Mouse (Mus musculus): Measurements from ENCODE around the gene Mucl3.

Mucl3 gene

GRCm38 (mm10) chr17:35635202-35635601 is 8.3 kb downstream of the Mucl3 start:
- DNase-seq: no peak

- peak; percentile 61 for DNase-seq
Observed at GRCm38 (mm10) chr17:35633992-35634391, 9.5 kb downstream of the Mucl3 start.

- DNase-seq: no peak
Observed at GRCm38 (mm10) chr17:35626537-35626936, 17.0 kb downstream of the Mucl3 start, which contains the start of gene Gm9573. Gm9573 (minus strand) TSS chr17:35626637.

- no peak for DNase-seq
Observed at GRCm38 (mm10) chr17:35617127-35617526, 26.4 kb downstream of the Mucl3 start.

GRCm38 (mm10) chr17:35601736-35602354 is 41.6 kb downstream of the Mucl3 start:
- no peak for DNase-seq

GRCm38 (mm10) chr17:35601249-35601648 is 42.2 kb downstream of the Mucl3 start, which contains the start of gene Sfta2:
Sfta2 (plus strand) TSS chr17:35601549.
- DNase-seq: no peak

GRCm38 (mm10) chr17:35597399-35597798 is 46.1 kb downstream of the Mucl3 start:
- no peak for DNase-seq

- no peak for DNase-seq
Observed at GRCm38 (mm10) chr17:35594456-35594855, 49.0 kb downstream of the Mucl3 start.

- DNase-seq: no peak
Observed at GRCm38 (mm10) chr17:35593786-35594185, 49.7 kb downstream of the Mucl3 start.

- no peak for DNase-seq
Observed at GRCm38 (mm10) chr17:35592131-35592530, 51.4 kb downstream of the Mucl3 start.

GRCm38 (mm10) chr17:35591731-35592130 is 51.8 kb downstream of the Mucl3 start:
- no peak for DNase-seq

GRCm38 (mm10) chr17:35591219-35591578 is 52.3 kb downstream of the Mucl3 start:
- DNase-seq: no peak

- peak; percentile 79 for DNase-seq
Observed at GRCm38 (mm10) chr17:35590410-35591218, 52.9 kb downstream of the Mucl3 start.

GRCm38 (mm10) chr17:35588387-35588786 is 55.1 kb downstream of the Mucl3 start:
- no peak for DNase-seq

- DNase-seq: no peak
Observed at GRCm38 (mm10) chr17:35587291-35587690, 56.2 kb downstream of the Mucl3 start.

Measured in embryo, embryonic 11 days (tissue).